Mouse (Mus musculus) heart, embryonic 11.5 days (tissue): ENCODE measurements around the gene Dab1. TPM values are rescaled to one million over a fixed set of nuclear protein-coding genes. Genes with fewer than 3 reads are reported as not detected.

Source experiments
- ATAC-seq: fragments of 200-750 bp; cut with Nextera tagmentation; replicated peaks from 2 replicates; pipeline ENCODE4 v1.8.0; 2017; ENCODE audit warnings: moderate library complexity; ENCODE audit not compliant: insufficient number of reproducible peaks, low FRiP score, low TSS enrichment
- H3K27ac ChIP-seq: fragments of 300-500 bp; sonication (generic); 2 replicates; pipeline ENCODE4 v1.5.1; 2014; ENCODE audit warnings: mild to moderate bottlenecking, low read depth, low read length
- H3K27me3 ChIP-seq: fragments of 300-500 bp; sonication (generic); 2 replicates; pipeline ENCODE4 v1.6.1; 2014; ENCODE audit warnings: mild to moderate bottlenecking, low read length, mixed read lengths; ENCODE audit not compliant: control insufficient read depth, insufficient read depth
- H3K36me3 ChIP-seq: fragments of 300-500 bp; sonication (generic); 2 replicates; pipeline ENCODE4 v1.6.1; 2014; ENCODE audit warnings: mild to moderate bottlenecking, low read length, moderate library complexity, mixed read lengths; ENCODE audit not compliant: control insufficient read depth, insufficient read depth
- H3K4me1 ChIP-seq: fragments of 300-500 bp; sonication (generic); 2 replicates; pipeline ENCODE4 v1.6.1; 2014; ENCODE audit warnings: low read length; ENCODE audit not compliant: control insufficient read depth, insufficient read depth
- H3K4me2 ChIP-seq: fragments of 300-500 bp; sonication (generic); 2 replicates; pipeline ENCODE4 v1.6.1; 2014; ENCODE audit warnings: mild to moderate bottlenecking, moderate library complexity
- H3K4me3 ChIP-seq: fragments of 300-500 bp; sonication (generic); 2 replicates; pipeline ENCODE4 v1.5.1; 2014; ENCODE audit warnings: low read depth, low read length
- H3K9ac ChIP-seq: fragments of 300-500 bp; sonication (generic); 2 replicates; pipeline ENCODE4 v1.6.1; 2014; ENCODE audit warnings: mild to moderate bottlenecking, low read depth, low read length, moderate library complexity
- H3K9me3 ChIP-seq: fragments of 300-500 bp; sonication (generic); replicated peaks from 2 replicates; pipeline ENCODE4 v1.6.1; 2016; ENCODE audit warnings: low read length; ENCODE audit not compliant: control insufficient read depth
- WGBS: fragments of 180-500 bp; shearing (Covaris S2); extraction: QIAGEN DNeasy Blood & Tissue Kit; methylation state at CpG from one replicate; pipeline ENCODE4 v1.1.7; 2014; ENCODE audit not compliant: insufficient replicate concordance; 5-methylcytosine and 5-hydroxymethylcytosine counted together
- polyA plus RNA-seq: library from polyadenylated mRNA; unstranded; fragments of >200 nt; fragmentation: Nextera tagmentation; extraction: Ambion mirVana; gene quantifications from 2 replicates; pipeline ENCODE4 v1.2.1, GENCODE M21; 2014

The Dab1 gene
- polyA plus RNA-seq, 1 experiment from 2014 or later = 1.9 TPM

GRCm38 (mm10) chr4:104374191-104374590 lies 755.0 kb downstream of the Dab1 start:
- ATAC-seq = no peak
- H3K9ac ChIP-seq = no peak overlapping the region
- H3K4me1 ChIP-seq = no peaks in the 10 kb centered on the region
- no peak overlapping the region for H3K4me2 ChIP-seq
- peaks cover 14% of the 10 kb centered on the region for H3K27me3 ChIP-seq
- no peak overlapping the region for H3K4me3 ChIP-seq
- no peak overlapping the region for H3K27ac ChIP-seq
- H3K9me3 ChIP-seq = no peaks in the 10 kb centered on the region
- no peaks in the 10 kb centered on the region for H3K36me3 ChIP-seq
- whole genome bisulfite sequencing = 79% methylated on average over 1 of the region's 1 CpGs

GRCm38 (mm10) chr4:104384704-104385103 lies 765.5 kb downstream of the Dab1 start:
- no peak for ATAC-seq
- Histone ChIP-seq H3K27ac (no peak overlapping the region), H3K4me1 (no peaks in the 10 kb centered on the region), H3K27me3 (no peaks in the 10 kb centered on the region), H3K9ac (no peak overlapping the region), H3K9me3 (no peaks in the 10 kb centered on the region), H3K36me3 (no peaks in the 10 kb centered on the region), H3K4me3 (no peak overlapping the region), H3K4me2 (no peak overlapping the region)
- 76% methylated on average over 7 of the region's 7 CpGs for WGBS

GRCm38 (mm10) chr4:104385272-104385671 lies 766.1 kb downstream of the Dab1 start:
- Histone ChIP-seq H3K4me1 (no peaks in the 10 kb centered on the region), H3K27ac (no peak overlapping the region), H3K36me3 (no peaks in the 10 kb centered on the region), H3K27me3 (no peaks in the 10 kb centered on the region), H3K4me2 (no peak overlapping the region), H3K4me3 (no peak overlapping the region), H3K9me3 (no peaks in the 10 kb centered on the region), H3K9ac (no peak overlapping the region)
- 59% methylated on average over 5 of the region's 5 CpGs for WGBS
- no peak for ATAC-seq

GRCm38 (mm10) chr4:104395515-104395914 lies 776.4 kb downstream of the Dab1 start:
- Histone ChIP-seq H3K4me1 (no peaks in the 10 kb centered on the region), H3K4me3 (no peak overlapping the region), H3K9ac (no peak overlapping the region), H3K36me3 (no peaks in the 10 kb centered on the region), H3K9me3 (no peaks in the 10 kb centered on the region), H3K27me3 (no peaks in the 10 kb centered on the region), H3K27ac (no peak overlapping the region), H3K4me2 (no peak overlapping the region)
- 81% methylated on average over 3 of the region's 3 CpGs for WGBS
- ATAC-seq = no peak

DNA sequence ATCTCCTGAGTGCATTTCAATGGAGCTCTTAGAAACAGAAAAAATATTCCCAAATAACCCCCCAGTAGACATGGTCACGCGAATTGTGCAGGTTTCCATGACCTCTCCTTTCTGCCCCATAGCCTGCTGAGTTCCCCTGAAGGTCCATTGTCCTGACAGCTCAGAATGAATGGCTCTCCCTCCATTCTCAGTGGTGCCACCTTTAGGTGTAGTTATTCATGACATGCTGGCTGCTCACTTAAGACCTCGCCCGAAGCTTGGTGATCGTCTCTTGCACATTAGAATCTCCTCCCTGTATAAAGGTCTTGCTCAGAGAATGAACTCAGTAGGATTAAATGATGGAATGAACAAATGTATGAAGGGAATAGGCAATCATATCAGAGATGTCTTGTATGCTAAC lies 776.9 kb downstream of the Dab1 start:
- Histone ChIP-seq H3K4me1 (no peaks in the 10 kb centered on the region), H3K9ac (no peak overlapping the region), H3K4me2 (no peak overlapping the region), H3K4me3 (no peak overlapping the region), H3K27ac (no peak overlapping the region), H3K9me3 (no peaks in the 10 kb centered on the region), H3K27me3 (no peaks in the 10 kb centered on the region), H3K36me3 (no peaks in the 10 kb centered on the region)
- 83% methylated on average over 5 of the region's 5 CpGs for WGBS
- ATAC-seq = no peak

DNA sequence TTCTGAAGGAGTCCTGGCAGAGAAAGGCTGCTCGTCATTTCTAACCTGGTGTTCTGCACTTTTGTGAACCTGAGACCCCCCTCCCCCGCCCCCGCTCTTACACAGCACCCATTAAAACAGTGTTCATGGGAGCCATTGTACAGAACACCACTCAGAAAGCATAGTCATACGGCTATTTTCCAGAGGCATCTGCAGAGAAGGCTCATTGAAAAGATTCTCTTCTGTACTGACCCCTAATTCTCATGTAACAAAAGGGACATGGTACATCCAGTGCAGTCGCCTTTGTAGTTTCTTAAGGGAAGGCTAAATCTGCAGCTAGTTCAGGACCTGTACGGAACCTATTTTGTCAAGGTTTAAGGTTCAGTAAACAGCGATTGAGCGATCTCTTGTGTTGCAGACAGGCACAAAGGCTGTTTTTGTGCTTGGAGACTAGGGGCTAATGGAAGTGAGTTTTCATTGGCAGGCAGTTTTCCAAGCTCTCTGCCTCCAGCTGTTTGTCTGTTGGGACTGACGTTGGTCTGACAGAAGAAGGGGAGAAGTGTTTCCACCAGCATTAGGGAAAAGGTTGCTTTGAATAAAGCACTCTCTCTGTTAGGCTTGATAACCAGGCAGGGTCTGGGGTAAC lies 780.1 kb downstream of the Dab1 start:
- Histone ChIP-seq H3K27ac (no peak overlapping the region), H3K4me1 (no peaks in the 10 kb centered on the region), H3K4me3 (no peak overlapping the region), H3K27me3 (no peaks in the 10 kb centered on the region), H3K36me3 (no peaks in the 10 kb centered on the region), H3K9me3 (no peaks in the 10 kb centered on the region), H3K4me2 (no peak overlapping the region), H3K9ac (no peak overlapping the region)
- 73% methylated on average over 9 of the region's 9 CpGs for whole genome bisulfite sequencing
- no peak for ATAC-seq

GRCm38 (mm10) chr4:104404099-104404498 lies 784.9 kb downstream of the Dab1 start:
- WGBS = 79% methylated on average over 5 of the region's 5 CpGs
- Histone ChIP-seq H3K9me3 (no peaks in the 10 kb centered on the region), H3K4me1 (no peaks in the 10 kb centered on the region), H3K27ac (no peak overlapping the region), H3K27me3 (no peaks in the 10 kb centered on the region), H3K4me2 (no peak overlapping the region), H3K36me3 (no peaks in the 10 kb centered on the region), H3K9ac (no peak overlapping the region), H3K4me3 (no peak overlapping the region)
- no peak for ATAC-seq

DNA sequence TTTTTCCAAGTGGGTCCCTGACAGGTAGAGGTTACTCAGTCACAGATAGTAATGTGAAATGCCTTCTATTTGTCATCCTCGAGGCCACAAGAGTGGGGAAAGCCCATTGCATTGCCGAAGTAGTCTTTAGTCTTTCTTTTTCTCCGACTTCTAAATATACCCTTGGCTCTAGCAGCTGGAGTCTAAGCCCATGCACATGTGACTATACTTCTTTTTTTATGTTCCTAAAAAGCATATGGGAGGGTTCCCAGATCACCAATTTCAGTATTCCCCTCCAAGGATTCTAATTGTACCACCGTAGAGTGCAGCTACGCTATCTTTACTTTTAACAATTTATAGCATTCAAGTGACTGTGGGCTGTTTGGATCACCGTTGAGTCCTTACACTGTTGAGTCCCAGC lies 791.8 kb downstream of the Dab1 start:
- no peak for ATAC-seq
- Histone ChIP-seq H3K9ac (no peak overlapping the region), H3K36me3 (no peaks in the 10 kb centered on the region), H3K27ac (no peak overlapping the region), H3K9me3 (no peaks in the 10 kb centered on the region), H3K4me3 (no peak overlapping the region), H3K4me2 (no peak overlapping the region), H3K27me3 (no peaks in the 10 kb centered on the region), H3K4me1 (no peaks in the 10 kb centered on the region)
- WGBS = 85% methylated on average over 6 of the region's 6 CpGs

DNA sequence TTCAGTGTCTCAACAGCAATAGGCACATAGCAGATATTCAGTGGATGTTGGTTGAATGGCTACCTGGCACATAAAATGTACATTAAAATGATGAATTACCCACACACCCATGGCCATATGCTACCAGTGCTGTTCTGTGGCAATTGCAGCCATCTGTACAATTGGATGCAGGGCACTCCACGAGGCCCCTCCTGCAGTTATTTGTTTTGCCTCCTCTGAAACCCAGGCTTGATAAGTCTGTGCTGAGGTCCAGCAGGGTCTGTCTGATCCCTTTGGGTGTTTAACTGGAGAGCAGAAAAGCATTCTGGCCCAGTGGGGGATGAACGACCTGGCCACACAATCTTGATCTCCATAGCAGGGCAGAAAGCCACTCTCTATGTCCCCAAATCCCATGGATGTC lies 796.3 kb downstream of the Dab1 start:
- WGBS = 58% methylated on average over 2 of the region's 2 CpGs
- no peak for ATAC-seq
- no peak overlapping the region for H3K4me3 ChIP-seq

More for the DNA sequence above, 796.3 kb downstream of the Dab1 start:
- no peak overlapping the region for H3K4me2 ChIP-seq
- no peaks in the 10 kb centered on the region for H3K36me3 ChIP-seq
- H3K9me3 ChIP-seq = no peaks in the 10 kb centered on the region
- H3K4me1 ChIP-seq = no peaks in the 10 kb centered on the region
- no peaks in the 10 kb centered on the region for H3K27me3 ChIP-seq
- no peak overlapping the region for H3K9ac ChIP-seq
- H3K27ac ChIP-seq = no peak overlapping the region
